Mouse (Mus musculus): Measurements from ENCODE around the gene Gpatch2. TPM values are rescaled to one million over a fixed set of nuclear protein-coding genes. Genes with fewer than 3 reads are reported as not detected.

The Gpatch2 gene
- total RNA-seq, 2 experiments from 2014 or later: 22.2 to 22.3 TPM

DNA sequence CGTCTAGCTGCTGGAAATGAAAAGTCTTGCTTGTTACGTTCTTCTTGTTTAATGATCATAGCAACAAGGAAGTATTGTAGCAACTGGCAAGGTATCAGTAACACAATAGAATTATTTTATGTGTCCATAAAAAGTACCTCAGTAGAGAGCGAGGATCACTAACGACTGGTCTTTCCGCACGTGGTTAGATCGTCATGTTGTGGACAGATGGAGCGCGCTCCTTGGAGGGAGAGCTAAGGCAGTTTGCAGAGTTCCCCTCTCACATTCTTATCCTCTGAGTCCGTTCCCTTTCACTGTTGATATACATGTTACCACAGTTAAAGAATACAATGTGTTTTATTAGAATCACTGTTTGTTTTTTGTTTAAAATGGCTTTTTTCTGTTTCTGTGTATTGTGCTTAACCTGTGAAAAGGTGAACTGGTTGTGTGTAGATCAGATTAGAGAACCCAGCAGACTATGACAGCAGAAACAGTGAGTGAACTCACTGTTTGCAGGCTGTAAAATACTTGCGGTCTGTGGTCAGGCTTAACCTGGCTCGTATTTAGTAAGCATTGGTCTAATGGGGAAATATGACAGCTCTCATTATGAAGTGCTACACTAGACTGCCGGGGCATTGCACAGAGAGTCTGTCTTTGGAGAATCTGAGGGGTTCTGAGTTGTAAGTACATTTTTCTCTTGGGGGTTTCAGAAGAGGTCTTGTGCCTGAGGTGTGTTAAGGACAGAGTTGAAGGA is 13.3 kb downstream of the Gpatch2 start:
- no peak for TF ChIP-seq CTCF (IDR thresholded peaks at IDR 0.05)
- Histone ChIP-seq H3K4me3 (no peak overlapping the region), H3K27ac (no peak overlapping the region)
- intact Hi-C loops (cut with DNase I): no loop called here
- no peak for DNase-seq (ENCODE audit: extremely low spot score in 1 of 2, low spot score in 2 of 2)

DNA sequence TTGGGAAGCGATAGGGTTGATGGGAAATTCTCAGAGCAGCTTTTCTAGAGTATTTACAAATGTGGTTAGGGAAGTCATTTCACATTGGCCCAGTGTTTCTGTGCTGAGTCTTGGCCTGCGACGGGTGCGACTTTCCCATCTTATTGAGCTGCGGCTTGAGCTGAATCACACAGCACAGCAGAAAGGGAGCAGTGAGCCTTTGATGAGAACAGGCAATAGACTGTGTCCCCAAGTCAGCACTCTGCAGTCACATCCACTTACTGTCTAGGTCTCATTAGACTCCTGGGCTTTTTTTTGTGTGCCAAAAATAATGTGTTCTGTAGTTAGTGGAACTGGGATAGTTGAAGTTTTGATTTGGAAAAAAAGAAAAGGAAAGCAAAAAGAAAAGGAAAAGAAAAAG is 14.9 kb downstream of the Gpatch2 start:
- H3K27ac ChIP-seq: no peak overlapping the region
- no peak for TF ChIP-seq CTCF (IDR thresholded peaks at IDR 0.05)
- DNase-seq (ENCODE audit: extremely low spot score in 1 of 2, low spot score in 2 of 2): no peak
- H3K4me3 ChIP-seq: no peak overlapping the region
- intact Hi-C loops (cut with DNase I): no loop called here

DNA sequence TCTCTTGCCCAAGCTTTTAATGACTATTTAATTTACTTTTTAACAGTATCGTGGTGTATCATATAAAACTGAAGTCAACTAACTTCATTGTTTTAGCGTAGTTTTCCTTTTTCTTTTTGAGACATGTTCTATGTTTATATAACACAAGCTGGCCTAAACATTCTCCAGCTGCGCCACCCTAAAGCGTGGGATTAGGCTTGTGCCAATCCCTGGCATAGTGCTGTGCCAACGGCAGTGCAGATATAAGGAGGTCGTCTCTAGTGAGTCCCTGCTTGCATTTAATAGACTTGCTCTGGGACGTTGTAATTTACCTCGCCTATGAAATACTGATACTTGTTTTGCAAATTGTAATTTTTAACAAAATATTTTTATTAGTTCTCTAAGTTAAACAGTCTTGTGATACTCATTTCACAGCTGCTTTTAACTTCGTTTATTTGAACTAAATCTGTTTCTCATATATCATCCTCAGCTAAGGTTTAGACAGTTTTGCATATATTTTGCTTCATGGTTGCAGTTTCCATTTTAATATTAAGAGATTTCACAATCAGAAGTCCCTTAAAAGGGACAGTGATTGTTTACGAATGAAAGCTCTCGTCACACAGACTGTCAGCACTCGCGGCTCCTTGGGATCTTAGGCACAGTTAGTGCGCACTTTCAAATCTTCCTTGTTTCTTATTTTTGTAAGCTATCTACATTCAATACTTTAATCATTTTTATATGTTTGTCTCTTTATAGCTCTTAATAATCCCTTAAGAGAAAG is 17.1 kb downstream of the Gpatch2 start:
- no peak for TF ChIP-seq CTCF (IDR thresholded peaks at IDR 0.05)
- Histone ChIP-seq H3K27ac (no peak overlapping the region), H3K4me3 (no peak overlapping the region)
- no peak for DNase-seq (ENCODE audit: extremely low spot score in 1 of 2, low spot score in 2 of 2)
- intact Hi-C loops (cut with DNase I): no loop called here

DNA sequence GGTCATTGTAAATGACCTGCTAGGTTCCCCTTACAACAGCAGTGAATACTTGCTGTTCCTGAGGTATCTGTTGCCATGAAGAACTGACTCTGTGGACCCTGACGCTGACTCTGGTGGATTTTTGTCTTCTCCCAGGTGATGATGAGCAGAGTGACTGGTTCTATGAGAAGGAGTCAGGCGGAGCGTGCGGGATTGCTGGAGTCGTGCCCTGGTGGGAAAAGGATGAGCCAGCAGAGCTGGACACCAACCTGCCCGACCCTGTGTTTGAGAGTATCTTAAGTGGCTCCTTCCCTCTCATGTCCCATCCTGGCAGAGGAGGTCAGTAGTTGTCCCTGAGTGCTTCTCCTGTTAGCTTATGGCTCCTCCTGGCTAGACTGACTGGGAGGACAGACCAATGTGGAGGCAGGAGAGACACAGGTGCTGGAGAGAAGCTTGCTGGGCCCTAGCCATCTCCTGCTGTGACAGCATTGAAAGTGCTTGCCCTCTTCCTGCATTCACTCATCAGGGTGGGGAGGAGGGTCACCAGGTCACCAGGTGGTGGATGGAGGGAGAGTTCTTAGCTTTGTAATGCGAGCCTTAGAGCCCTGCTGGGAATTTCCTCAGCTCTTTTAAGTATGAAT is 17.8 kb downstream of the Gpatch2 start:
- intact Hi-C loops (cut with DNase I): no loop called here
- no peak for DNase-seq (ENCODE audit: extremely low spot score in 1 of 2, low spot score in 2 of 2)
- no peak for TF ChIP-seq CTCF (IDR thresholded peaks at IDR 0.05)
- no peak overlapping the region for H3K4me3 ChIP-seq
- no peak overlapping the region for H3K27ac ChIP-seq

DNA sequence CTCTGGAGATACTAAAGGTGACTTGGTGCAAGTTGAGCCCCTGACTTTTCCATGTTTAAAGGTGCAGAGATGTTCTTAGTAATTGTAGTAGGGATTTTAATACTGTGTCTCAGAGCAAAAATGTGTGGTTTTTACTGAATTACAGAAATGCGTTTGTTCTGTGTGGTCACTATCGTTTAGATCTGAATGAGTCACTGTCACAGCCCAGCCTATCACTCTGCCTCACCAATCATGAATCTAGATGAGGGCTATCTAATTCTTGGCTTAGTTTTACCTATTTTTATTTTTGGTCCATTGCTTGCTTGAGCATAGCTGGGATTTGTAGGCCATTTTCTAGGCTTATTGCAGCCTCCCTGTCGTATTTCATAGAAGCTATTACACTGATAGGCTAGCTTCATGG is 19.9 kb downstream of the Gpatch2 start:
- TF ChIP-seq CTCF (IDR thresholded peaks at IDR 0.05): no peak
- Histone ChIP-seq H3K27ac (no peak overlapping the region), H3K4me3 (no peak overlapping the region)
- intact Hi-C loops (cut with DNase I): no loop called here
- no peak for DNase-seq (ENCODE audit: extremely low spot score in 1 of 2, low spot score in 2 of 2)

DNA sequence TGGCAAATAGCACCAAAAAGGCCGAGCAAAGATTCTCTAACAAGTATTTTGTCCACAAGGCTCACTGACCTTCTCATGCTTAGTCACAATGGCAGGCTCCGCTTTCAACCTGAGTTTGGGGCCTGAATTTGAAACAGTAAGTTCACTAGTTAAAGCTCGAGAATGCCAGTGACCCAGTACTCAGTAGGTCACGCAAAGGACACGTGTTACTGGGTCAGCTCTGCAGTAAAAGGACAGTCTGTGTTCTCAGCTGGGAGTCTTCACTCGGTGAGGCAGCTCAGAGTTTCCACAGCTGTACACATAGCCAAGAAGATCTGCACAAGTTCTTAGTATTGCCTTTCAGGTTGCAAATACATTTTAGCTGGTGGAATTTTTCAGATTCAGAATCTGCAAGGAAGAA is 21.0 kb downstream of the Gpatch2 start:
- intact Hi-C loops (cut with DNase I): no loop called here
- DNase-seq (ENCODE audit: extremely low spot score in 1 of 2, low spot score in 2 of 2): no peak
- no peak for TF ChIP-seq CTCF (IDR thresholded peaks at IDR 0.05)
- no peak overlapping the region for H3K4me3 ChIP-seq
- no peak overlapping the region for H3K27ac ChIP-seq

DNA sequence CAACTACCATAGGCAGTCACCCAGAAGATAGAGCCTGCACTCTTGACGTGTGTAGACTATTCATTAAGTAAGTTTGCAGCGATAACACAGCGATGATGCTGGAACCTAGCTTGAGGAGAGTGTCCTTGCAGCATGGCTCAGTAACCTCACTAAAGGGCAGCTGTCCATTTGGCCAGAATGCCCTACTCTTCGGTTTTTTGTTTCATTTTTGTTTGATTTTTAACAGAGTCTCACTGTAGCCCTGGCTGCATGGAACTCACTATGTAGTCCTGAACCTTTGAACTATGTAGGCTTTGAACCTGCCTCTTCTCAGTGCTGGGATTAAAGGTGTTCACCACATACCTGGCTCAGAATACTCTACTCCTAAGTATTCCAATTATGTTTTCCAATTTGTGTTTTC is 22.8 kb downstream of the Gpatch2 start:
- Histone ChIP-seq H3K4me3 (no peak overlapping the region), H3K27ac (no peak overlapping the region)
- TF ChIP-seq CTCF (IDR thresholded peaks at IDR 0.05): no peak
- intact Hi-C loops (cut with DNase I): no loop called here
- DNase-seq (ENCODE audit: extremely low spot score in 1 of 2, low spot score in 2 of 2): no peak

DNA sequence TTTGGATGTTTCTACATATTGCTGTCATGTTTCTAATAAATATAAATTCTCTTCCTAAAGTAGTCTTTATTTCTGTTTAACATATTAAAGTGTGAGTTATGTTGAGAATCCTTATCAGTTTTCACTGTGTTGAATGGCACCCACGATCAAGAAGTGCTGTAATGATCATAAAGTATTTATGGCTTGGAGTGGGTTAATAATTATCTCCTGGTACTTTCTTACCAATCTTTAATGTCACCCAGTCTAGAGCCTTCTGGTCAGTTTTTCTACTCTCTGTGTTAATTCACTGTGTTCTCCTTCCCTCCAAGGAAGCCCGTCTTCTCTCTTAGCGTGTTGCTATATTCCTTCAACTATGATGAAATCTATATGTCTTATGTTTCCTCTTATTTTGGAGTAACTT is 25.0 kb downstream of the Gpatch2 start:
- intact Hi-C loops (cut with DNase I): no loop called here
- Histone ChIP-seq H3K4me3 (no peak overlapping the region), H3K27ac (no peak overlapping the region)
- TF ChIP-seq CTCF (IDR thresholded peaks at IDR 0.05): no peak
- no peak for DNase-seq (ENCODE audit: extremely low spot score in 1 of 2, low spot score in 2 of 2)

DNA sequence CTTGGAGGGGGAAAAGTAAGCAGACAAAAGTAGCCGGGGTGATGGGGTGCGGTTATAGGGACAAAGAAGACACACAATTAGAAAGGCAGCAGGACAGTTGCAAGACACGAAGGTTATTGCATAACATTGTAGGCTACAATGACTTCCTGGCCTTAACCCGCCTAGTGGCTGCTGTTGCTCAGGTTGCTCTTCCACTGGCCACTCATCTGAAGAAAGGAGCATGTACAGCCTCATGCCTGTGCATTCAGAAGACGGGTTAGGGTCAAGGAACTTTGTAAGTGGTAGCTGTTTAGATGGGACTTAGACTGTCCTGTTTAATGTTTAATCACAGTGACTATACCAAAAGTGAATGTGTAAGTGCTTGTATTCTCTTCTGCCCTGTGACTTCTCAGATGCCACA is 26.0 kb downstream of the Gpatch2 start:
- H3K27ac ChIP-seq: no peak overlapping the region
- DNase-seq (ENCODE audit: extremely low spot score in 1 of 2, low spot score in 2 of 2): no peak
- TF ChIP-seq CTCF (IDR thresholded peaks at IDR 0.05): no peak
- intact Hi-C loops (cut with DNase I): no loop called here
- H3K4me3 ChIP-seq: no peak overlapping the region

DNA sequence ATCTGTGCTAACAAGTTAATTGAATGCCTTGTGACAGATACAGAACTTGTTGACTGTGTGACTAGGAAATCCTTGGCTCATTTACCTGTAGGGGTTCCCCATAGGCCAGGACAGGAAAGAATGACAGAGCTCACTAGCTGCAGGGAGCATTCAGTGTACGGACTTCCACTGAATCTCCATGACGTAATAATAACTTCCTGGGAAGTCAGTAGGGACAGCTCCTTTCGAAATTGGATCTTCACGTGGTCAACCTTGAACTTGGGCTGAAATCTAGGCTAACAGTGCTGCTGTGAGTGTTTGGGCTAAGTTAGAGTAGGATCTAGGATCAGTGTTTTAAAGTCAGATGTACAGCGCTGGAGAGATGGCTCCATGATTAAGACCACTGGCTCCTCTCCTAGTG is 29.4 kb downstream of the Gpatch2 start:
- intact Hi-C loops (cut with DNase I): no loop called here
- DNase-seq (ENCODE audit: extremely low spot score in 1 of 2, low spot score in 2 of 2): no peak
- Histone ChIP-seq H3K4me3 (no peak overlapping the region), H3K27ac (no peak overlapping the region)
- TF ChIP-seq CTCF (IDR thresholded peaks at IDR 0.05): no peak

DNA sequence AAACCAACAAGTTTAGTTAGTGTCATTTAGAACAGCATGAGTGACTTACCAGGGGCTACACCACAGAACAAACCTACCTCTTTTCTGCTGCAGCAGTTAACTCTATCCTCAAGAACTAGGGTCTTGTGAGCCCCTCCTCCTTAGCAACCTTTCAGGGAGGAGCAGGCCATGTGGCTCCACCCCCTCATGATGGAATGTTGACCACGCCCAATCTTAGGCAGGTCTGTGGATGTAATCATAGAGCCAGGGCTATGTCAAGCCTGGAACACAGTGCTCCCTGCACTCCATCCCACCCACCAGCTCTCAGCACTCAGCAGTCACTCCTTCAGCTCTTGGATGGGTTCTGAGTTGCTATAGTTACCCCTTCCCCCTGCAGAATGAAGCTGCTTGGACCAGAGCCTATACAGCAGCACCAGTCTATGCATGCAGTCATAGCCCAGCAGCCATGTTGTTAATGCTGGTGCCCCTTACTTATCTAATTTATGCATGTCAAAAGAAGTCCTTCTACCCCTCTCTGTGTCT is 35.5 kb downstream of the Gpatch2 start:
- intact Hi-C loops (cut with DNase I): no loop called here
- H3K27ac ChIP-seq: no peak overlapping the region
- no peak for TF ChIP-seq CTCF (IDR thresholded peaks at IDR 0.05)
- no peak for DNase-seq (ENCODE audit: extremely low spot score in 1 of 2, low spot score in 2 of 2)
- H3K4me3 ChIP-seq: no peak overlapping the region

DNA sequence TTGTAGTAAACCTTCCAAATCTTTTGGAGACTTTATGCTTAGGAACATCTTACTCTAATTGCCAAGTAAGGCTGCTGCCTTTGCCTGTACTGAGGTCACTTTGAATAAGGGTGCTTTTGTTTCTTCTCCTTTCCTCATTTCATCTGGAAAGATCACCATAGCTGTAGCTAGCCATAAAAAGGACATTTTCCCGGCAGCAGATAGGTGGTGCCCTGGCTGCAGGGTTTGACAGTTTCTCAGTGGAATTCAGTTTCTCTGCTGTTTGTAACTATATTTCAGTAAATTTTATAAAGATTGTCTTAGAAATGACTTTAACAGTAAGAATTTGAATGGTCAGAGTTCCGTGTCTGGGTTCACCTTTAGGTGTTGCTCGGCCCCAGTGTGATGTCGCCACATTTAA is 43.4 kb downstream of the Gpatch2 start:
- DNase-seq (ENCODE audit: extremely low spot score in 1 of 2, low spot score in 2 of 2): no peak
- H3K4me3 ChIP-seq: no peak overlapping the region
- H3K27ac ChIP-seq: no peak overlapping the region
- peak; percentile 26 for TF ChIP-seq CTCF (IDR thresholded peaks at IDR 0.05)
- intact Hi-C loops (cut with DNase I): no loop called here
